Mouse (Mus musculus): Measurements from ENCODE around the gene Grwd1. TPM values are rescaled to one million over a fixed set of nuclear protein-coding genes. Genes with fewer than 3 reads are reported as not detected.

The Grwd1 gene
- polyA plus RNA-seq, 1 experiment from 2014 or later, result 63.0 TPM

DNA sequence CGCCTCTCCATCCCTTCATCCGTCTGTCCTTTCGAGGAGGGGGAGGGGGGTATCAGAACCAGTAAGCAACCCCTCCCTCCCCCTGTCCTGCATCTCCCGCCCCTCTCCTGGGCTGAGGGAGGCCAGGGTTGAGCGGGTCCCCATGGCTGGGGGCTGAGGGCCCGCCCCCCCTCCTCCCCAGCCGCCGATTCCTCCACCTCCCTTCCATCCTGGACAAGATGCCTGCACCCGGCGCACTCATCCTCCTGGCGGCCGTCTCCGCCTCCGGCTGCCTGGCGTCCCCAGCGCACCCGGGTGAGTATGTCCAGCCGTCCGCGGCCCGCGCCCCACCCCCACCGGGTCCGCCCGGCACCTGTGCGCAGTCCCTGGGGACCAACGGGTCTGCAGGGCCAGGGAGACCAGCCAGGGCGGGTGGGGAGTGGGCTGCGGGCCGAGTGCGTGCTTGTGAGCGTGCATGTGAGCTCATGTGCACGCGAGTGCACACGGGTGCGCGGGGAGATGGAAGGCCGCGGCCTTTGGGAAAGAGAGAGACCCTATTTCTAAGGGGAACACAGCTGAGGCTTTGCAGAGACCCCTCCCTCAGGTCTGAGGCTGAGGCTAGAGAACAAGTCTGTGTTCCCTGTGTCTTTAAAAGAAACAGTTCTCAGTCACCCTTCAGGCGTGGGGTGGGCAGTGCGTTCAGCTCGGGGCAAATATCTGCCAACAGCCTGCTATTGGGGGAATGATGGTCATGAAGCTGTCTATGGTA, 45.2 kb downstream of the Grwd1 start:
- peak overlapping the region; percentile 86 for H3K4me2 ChIP-seq (ENCODE audit: low read depth, low read length)
- H3K4me1 ChIP-seq (ENCODE audit: control insufficient read depth, insufficient read depth, low read length), result peaks cover 27% of the 10 kb centered on the region
- peak overlapping the region; percentile 58 for H3K4me3 ChIP-seq (ENCODE audit: low read length)
- WGBS, result under 1% methylated on average over 39 of the region's 42 CpGs
- H3K36me3 ChIP-seq (ENCODE audit: control insufficient read depth, insufficient read depth, low read length), result 0 out of 2 replicates have a peak, but pooled peaks cover 4% of the 10 kb centered on the region
- peaks cover 7% of the 10 kb centered on the region; the same call in 1 of the 2 replicates for H3K27me3 ChIP-seq (replicated peaks; ENCODE audit: control insufficient read depth, insufficient read depth, low read length)
- H3K27ac ChIP-seq (ENCODE audit: low read length), result 0 out of 2 replicates have a peak overlapping the region, but pooled peaks have one; percentile 1
- peak overlapping the region; percentile 67 for H3K9ac ChIP-seq (ENCODE audit: low read depth, low read length)
- peak; percentile 12; the same call in 1 of the 2 replicates for ATAC-seq
- no peaks in the 10 kb centered on the region for H3K9me3 ChIP-seq (ENCODE audit: control insufficient read depth, low read length)

DNA sequence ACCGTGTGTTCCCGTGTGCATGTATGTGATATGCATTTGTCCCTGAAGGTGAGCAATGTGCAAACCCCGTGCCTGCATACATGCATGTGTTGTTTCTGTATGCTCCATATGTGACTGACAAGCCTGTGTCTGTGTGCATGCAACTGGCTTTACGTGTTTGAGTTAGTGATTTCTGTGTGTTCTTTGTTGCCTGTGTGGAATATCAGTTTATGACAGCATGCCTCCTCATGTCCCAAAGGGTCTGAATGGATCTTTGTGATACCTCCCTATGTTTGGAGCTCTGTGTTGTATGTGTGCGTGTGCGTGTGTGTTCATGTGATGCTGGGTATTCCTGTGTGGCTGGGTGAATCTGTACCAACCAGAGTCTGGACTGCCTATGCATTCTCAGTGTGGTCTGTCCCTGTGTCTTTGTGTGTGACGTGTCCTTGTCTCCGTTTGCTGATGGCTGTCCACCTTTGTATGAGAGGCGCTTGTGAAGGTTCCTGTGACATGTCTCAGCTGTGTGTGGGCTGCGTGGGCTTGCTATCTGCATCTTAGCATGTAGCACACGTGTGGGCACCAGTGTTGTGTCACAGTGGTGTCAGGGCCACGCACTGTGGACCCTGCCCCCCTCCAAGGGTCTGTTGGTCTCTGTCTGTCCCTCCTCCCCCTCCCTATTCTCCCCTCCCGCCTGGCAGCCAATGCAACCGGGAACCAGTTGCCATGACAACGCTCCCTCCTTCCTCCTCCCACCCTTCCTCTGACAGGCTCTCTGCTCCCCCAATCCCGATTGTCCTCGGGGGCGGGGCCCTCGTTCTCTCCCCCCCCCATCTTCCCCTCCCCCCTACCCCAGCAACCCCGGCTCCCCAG, 46.0 kb downstream of the Grwd1 start, which contains the start of gene Sult2b1:
Gene Sult2b1 (minus strand): TSS at position 146 of the 849 bp plus-strand sequence.
- WGBS, result 22% methylated on average over 20 of the region's 20 CpGs
- no peaks in the 10 kb centered on the region for H3K36me3 ChIP-seq (ENCODE audit: control insufficient read depth, insufficient read depth, low read length)
- peak within 1 kb of the TSS; percentile 73 for H3K4me3 ChIP-seq (ENCODE audit: low read length)
- H3K4me2 ChIP-seq (ENCODE audit: low read depth, low read length), result peak within 1 kb of the TSS; percentile 89
- H3K27ac ChIP-seq (ENCODE audit: low read length), result no peak within 1 kb of the TSS
- H3K9me3 ChIP-seq (ENCODE audit: control insufficient read depth, low read length), result no peaks in the 10 kb centered on the region
- ATAC-seq, result peak; percentile 19; the same call in 1 of the 2 replicates
- peaks cover 7% of the 10 kb centered on the region; the same call in 1 of the 2 replicates for H3K27me3 ChIP-seq (replicated peaks; ENCODE audit: control insufficient read depth, insufficient read depth, low read length)
- H3K4me1 ChIP-seq (ENCODE audit: control insufficient read depth, insufficient read depth, low read length), result peaks cover 27% of the 10 kb centered on the region
- H3K9ac ChIP-seq (ENCODE audit: low read depth, low read length), result peak within 1 kb of the TSS; percentile 75

DNA sequence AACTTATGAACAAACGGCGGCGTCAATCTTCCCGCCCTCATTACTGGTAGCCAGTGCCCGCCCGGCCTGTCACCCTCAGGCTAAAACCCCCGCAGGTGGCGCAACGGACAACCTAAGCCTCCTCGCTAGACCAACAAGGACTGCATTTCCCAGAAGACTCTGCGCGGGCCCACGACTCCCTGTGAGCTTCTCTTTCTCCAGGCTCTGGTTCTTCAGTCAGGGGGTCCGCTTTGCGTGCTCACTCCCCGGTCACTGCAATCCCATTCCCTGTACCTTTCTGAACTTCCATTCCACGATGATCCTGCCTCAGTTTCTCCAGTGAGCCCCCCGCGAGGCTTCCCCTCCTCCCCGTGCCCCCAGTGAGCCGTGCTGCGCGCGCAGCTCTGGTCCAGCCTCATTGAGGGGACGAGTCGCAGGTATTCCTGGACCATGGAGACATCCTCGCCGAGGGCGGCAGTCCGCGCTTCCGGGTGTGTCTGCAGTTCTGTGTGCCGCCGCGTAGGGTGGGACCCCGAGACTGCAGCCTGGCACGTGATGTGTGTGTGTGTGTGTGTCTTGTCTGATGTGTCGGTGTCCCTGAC, 47.1 kb downstream of the Grwd1 start, which contains the start of gene Lmtk3:
Gene Lmtk3 (plus strand): TSS at position 228 of the 581 bp plus-strand sequence.
- under 1% methylated on average over 38 of the region's 38 CpGs for WGBS
- H3K9me3 ChIP-seq (ENCODE audit: control insufficient read depth, low read length), result no peaks in the 10 kb centered on the region
- H3K4me2 ChIP-seq (ENCODE audit: low read depth, low read length), result peak within 1 kb of the TSS; percentile 89
- H3K36me3 ChIP-seq (ENCODE audit: control insufficient read depth, insufficient read depth, low read length), result no peaks in the 10 kb centered on the region
- H3K27me3 ChIP-seq (replicated peaks; ENCODE audit: control insufficient read depth, insufficient read depth, low read length), result peaks cover 7% of the 10 kb centered on the region; the same call in 1 of the 2 replicates
- H3K9ac ChIP-seq (ENCODE audit: low read depth, low read length), result peak within 1 kb of the TSS; percentile 75
- H3K4me1 ChIP-seq (ENCODE audit: control insufficient read depth, insufficient read depth, low read length), result peaks cover 32% of the 10 kb centered on the region
- ATAC-seq, result peak; percentile 61
- H3K4me3 ChIP-seq (ENCODE audit: low read length), result peak within 1 kb of the TSS; percentile 73
- no peak within 1 kb of the TSS for H3K27ac ChIP-seq (ENCODE audit: low read length)

DNA sequence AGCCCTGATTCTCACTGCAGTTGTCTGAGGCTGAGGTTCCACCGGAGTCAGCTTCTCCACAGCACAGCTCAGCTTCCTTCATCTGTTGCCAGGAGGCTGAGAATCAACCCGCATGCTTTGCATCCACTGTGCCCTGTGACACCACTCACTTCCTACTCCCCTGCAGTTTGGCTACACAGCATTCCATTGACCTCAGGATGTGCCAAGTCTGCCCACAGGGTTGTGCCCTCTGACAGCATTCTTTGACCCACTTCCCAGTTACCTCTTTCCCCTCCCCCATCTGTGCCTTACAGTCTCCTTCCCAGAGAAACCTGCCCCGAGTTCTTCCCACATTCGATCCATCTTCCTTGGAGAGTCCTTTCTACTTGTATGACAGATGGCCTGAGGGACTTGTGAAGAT, 48.5 kb downstream of the Grwd1 start:
- no peak for ATAC-seq
- H3K9ac ChIP-seq (ENCODE audit: low read depth, low read length), result no peak overlapping the region
- H3K4me1 ChIP-seq (ENCODE audit: control insufficient read depth, insufficient read depth, low read length), result peaks cover 32% of the 10 kb centered on the region
- H3K9me3 ChIP-seq (ENCODE audit: control insufficient read depth, low read length), result no peaks in the 10 kb centered on the region
- WGBS, result 70% methylated on average over 4 of the region's 4 CpGs
- H3K4me2 ChIP-seq (ENCODE audit: low read depth, low read length), result no peak overlapping the region
- peaks cover 7% of the 10 kb centered on the region; the same call in 1 of the 2 replicates for H3K27me3 ChIP-seq (replicated peaks; ENCODE audit: control insufficient read depth, insufficient read depth, low read length)
- no peaks in the 10 kb centered on the region for H3K36me3 ChIP-seq (ENCODE audit: control insufficient read depth, insufficient read depth, low read length)
- no peak overlapping the region for H3K27ac ChIP-seq (ENCODE audit: low read length)
- H3K4me3 ChIP-seq (ENCODE audit: low read length), result no peak overlapping the region

DNA sequence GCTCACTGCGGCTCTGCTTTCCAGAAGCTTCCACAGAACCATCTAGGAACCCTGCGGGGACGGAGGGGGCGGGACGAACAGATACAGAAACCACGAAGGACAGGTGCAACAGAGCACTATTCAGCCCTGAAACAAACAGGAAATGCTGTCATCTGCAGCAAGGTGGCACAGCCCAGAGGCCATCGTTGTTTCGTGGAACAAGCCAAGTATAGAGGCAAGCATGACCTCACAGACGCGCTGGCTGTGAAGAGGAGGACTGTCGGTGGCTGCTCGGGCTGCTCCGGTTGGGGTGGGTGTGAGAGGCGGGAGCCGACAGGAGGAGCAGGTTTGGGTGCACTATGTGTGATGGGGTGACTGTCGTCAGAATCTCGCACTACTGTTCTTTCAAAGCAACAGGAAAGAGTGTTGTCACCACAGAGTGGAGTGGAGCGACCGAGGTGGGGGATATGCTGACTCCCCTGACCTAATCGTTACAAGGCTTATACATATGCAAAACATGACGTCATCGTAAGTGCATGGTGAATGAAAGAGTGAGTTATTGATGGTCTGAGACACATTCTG, 51.6 kb downstream of the Grwd1 start:
- Histone ChIP-seq H3K9ac (ENCODE audit: low read depth, low read length) (no peak overlapping the region), H3K4me2 (ENCODE audit: low read depth, low read length) (peak overlapping the region; percentile 37), H3K27ac (ENCODE audit: low read length) (no peak overlapping the region), H3K36me3 (ENCODE audit: control insufficient read depth, insufficient read depth, low read length) (no peaks in the 10 kb centered on the region), H3K27me3 (replicated peaks; ENCODE audit: control insufficient read depth, insufficient read depth, low read length) (no peaks in the 10 kb centered on the region), H3K4me3 (ENCODE audit: low read length) (peak overlapping the region; percentile 18; the same call in 1 of the 2 replicates), H3K4me1 (ENCODE audit: control insufficient read depth, insufficient read depth, low read length) (peaks cover 8% of the 10 kb centered on the region), H3K9me3 (ENCODE audit: control insufficient read depth, low read length) (no peaks in the 10 kb centered on the region)
- no peak for ATAC-seq
- WGBS, result 24% methylated on average over 22 of the region's 22 CpGs

DNA sequence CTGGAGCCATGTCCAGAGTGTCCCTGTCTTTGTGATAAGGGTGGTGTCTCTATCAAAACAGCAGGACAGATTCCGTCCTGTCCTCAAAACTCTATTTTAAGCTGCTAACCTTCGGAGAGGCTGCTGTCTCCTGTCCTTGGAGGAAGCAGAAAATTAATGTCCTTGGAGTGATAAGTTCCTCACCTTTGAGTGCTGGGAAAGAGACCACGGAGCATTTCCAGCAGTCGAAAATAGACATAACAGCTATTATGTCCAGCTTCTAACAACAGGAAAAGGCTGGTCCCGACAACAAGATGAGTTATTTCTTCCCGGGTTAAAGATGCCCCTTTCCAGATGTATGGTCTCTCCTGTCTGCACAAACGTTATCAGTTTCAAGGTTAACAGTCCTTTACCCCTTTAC, 55.5 kb downstream of the Grwd1 start:
- 73% methylated on average over 7 of the region's 7 CpGs for WGBS
- ATAC-seq, result no peak
- H3K4me1 ChIP-seq (ENCODE audit: control insufficient read depth, insufficient read depth, low read length), result peaks cover 4% of the 10 kb centered on the region; the same call in 1 of the 2 replicates
- no peak overlapping the region for H3K4me3 ChIP-seq (ENCODE audit: low read length)
- no peak overlapping the region for H3K27ac ChIP-seq (ENCODE audit: low read length)
- no peaks in the 10 kb centered on the region for H3K36me3 ChIP-seq (ENCODE audit: control insufficient read depth, insufficient read depth, low read length)
- H3K9me3 ChIP-seq (ENCODE audit: control insufficient read depth, low read length), result no peaks in the 10 kb centered on the region
- H3K9ac ChIP-seq (ENCODE audit: low read depth, low read length), result no peak overlapping the region
- H3K4me2 ChIP-seq (ENCODE audit: low read depth, low read length), result no peak overlapping the region
- H3K27me3 ChIP-seq (replicated peaks; ENCODE audit: control insufficient read depth, insufficient read depth, low read length), result no peaks in the 10 kb centered on the region

Other genes with a start within 250 kb of the Grwd1 start
- 0.23 TPM in 1 of 2 replicates, not detected in the other for gene Fgf21, start 215.5 kb downstream of the Grwd1 start, polyA plus RNA-seq (2015; fragmentation: Nextera tagmentation; extraction: Ambion mirVana)
- gene Fut1, start 213.7 kb downstream of the Grwd1 start, polyA plus RNA-seq (2015; fragmentation: Nextera tagmentation; extraction: Ambion mirVana), result 0.48 and 0.61 TPM in 2 replicates
- 0.07 and 0.15 TPM in 2 replicates for gene Izumo1, start 209.1 kb downstream of the Grwd1 start, polyA plus RNA-seq (2015; fragmentation: Nextera tagmentation; extraction: Ambion mirVana)
- gene Rasip1, start 203.5 kb downstream of the Grwd1 start, polyA plus RNA-seq (2015; fragmentation: Nextera tagmentation; extraction: Ambion mirVana), result 3.4 and 4.4 TPM in 2 replicates
- gene Mamstr, start 191.0 kb downstream of the Grwd1 start, polyA plus RNA-seq (2015; fragmentation: Nextera tagmentation; extraction: Ambion mirVana), result 5.0 and 6.3 TPM in 2 replicates
- 18.4 and 21.7 TPM in 2 replicates for gene Fut2, start 164.6 kb downstream of the Grwd1 start, polyA plus RNA-seq (2015; fragmentation: Nextera tagmentation; extraction: Ambion mirVana)
- 0.34 and 0.53 TPM in 2 replicates for gene Ntn5, start 146.9 kb downstream of the Grwd1 start, polyA plus RNA-seq (2015; fragmentation: Nextera tagmentation; extraction: Ambion mirVana)
- gene Sec1, start 136.5 kb downstream of the Grwd1 start, polyA plus RNA-seq (2015; fragmentation: Nextera tagmentation; extraction: Ambion mirVana), result 1.9 and 2.7 TPM in 2 replicates
- gene Car11, start 131.1 kb downstream of the Grwd1 start, polyA plus RNA-seq (2015; fragmentation: Nextera tagmentation; extraction: Ambion mirVana), result 4.1 and 5.3 TPM in 2 replicates
- 2.3 and 3.2 TPM in 2 replicates for gene Dbp, start 125.9 kb downstream of the Grwd1 start, polyA plus RNA-seq (2015; fragmentation: Nextera tagmentation; extraction: Ambion mirVana)
- gene Rpl18, start 115.5 kb downstream of the Grwd1 start, polyA plus RNA-seq (2015; fragmentation: Nextera tagmentation; extraction: Ambion mirVana), result 1,070 and 1,157 TPM in 2 replicates
- gene Sphk2, start 112.9 kb downstream of the Grwd1 start, polyA plus RNA-seq (2015; fragmentation: Nextera tagmentation; extraction: Ambion mirVana), result 55.6 and 59.2 TPM in 2 replicates
- 30.9 and 34.2 TPM in 2 replicates for gene Fam83e, start 109.7 kb downstream of the Grwd1 start, polyA plus RNA-seq (2015; fragmentation: Nextera tagmentation; extraction: Ambion mirVana)
- 0.86 and 1.0 TPM in 2 replicates for gene Spaca4, start 105.1 kb downstream of the Grwd1 start, polyA plus RNA-seq (2015; fragmentation: Nextera tagmentation; extraction: Ambion mirVana)
- 0.47 and 0.51 TPM in 2 replicates for gene Lmtk3, start 47.2 kb downstream of the Grwd1 start, polyA plus RNA-seq (2015; fragmentation: Nextera tagmentation; extraction: Ambion mirVana)
- 3.9 and 4.8 TPM in 2 replicates for gene Sult2b1, start 46.3 kb downstream of the Grwd1 start, polyA plus RNA-seq (2015; fragmentation: Nextera tagmentation; extraction: Ambion mirVana)
- 77.1 and 78.2 TPM in 2 replicates for gene Cyth2, start 16.4 kb downstream of the Grwd1 start, polyA plus RNA-seq (2015; fragmentation: Nextera tagmentation; extraction: Ambion mirVana)
- 0.65 and 0.78 TPM in 2 replicates for gene Kcnj14, start 6.2 kb downstream of the Grwd1 start, polyA plus RNA-seq (2015; fragmentation: Nextera tagmentation; extraction: Ambion mirVana)
- 90.6 and 94.9 TPM in 2 replicates for gene Kdelr1, start 41.8 kb upstream of the Grwd1 start, polyA plus RNA-seq (2015; fragmentation: Nextera tagmentation; extraction: Ambion mirVana)
- gene Grin2d, start 47.4 kb upstream of the Grwd1 start, polyA plus RNA-seq (2015; fragmentation: Nextera tagmentation; extraction: Ambion mirVana), result 0.31 and 0.39 TPM in 2 replicates
- gene Syngr4, start 65.8 kb upstream of the Grwd1 start, polyA plus RNA-seq (2015; fragmentation: Nextera tagmentation; extraction: Ambion mirVana), result 0.62 and 0.98 TPM in 2 replicates
- 8.1 TPM in 2 replicates for gene Tmem143, start 66.0 kb upstream of the Grwd1 start, polyA plus RNA-seq (2015; fragmentation: Nextera tagmentation; extraction: Ambion mirVana)
- 128 and 147 TPM in 2 replicates for gene Emp3, start 90.5 kb upstream of the Grwd1 start, polyA plus RNA-seq (2015; fragmentation: Nextera tagmentation; extraction: Ambion mirVana)
- gene Ccdc114, start 93.1 kb upstream of the Grwd1 start, polyA plus RNA-seq (2015; fragmentation: Nextera tagmentation; extraction: Ambion mirVana), result 4.0 and 4.3 TPM in 2 replicates
- 6.1 and 6.6 TPM in 2 replicates for gene Abcc6, start 199.4 kb upstream of the Grwd1 start, polyA plus RNA-seq (2015; fragmentation: Nextera tagmentation; extraction: Ambion mirVana)
- gene Nomo1, start 202.8 kb upstream of the Grwd1 start, polyA plus RNA-seq (2015; fragmentation: Nextera tagmentation; extraction: Ambion mirVana), result 95.7 and 102 TPM in 2 replicates

Measured in intestine, embryonic 16.5 days (tissue).